Mouse (Mus musculus) adrenal gland, postnatal 10 days (tissue): ENCODE measurements at regions not wholly inside any gene's neighbourhood (a gene's known extent, or its start where the extent isn't known, plus 50 kb on each side); places are given as distances from the start of the nearest gene placed in this dataset.

Source experiments
- DNase-seq: peaks from one replicate; pipeline ENCODE4 v3.0.0; 2021; ENCODE audit warnings: mixed read lengths

DNA sequence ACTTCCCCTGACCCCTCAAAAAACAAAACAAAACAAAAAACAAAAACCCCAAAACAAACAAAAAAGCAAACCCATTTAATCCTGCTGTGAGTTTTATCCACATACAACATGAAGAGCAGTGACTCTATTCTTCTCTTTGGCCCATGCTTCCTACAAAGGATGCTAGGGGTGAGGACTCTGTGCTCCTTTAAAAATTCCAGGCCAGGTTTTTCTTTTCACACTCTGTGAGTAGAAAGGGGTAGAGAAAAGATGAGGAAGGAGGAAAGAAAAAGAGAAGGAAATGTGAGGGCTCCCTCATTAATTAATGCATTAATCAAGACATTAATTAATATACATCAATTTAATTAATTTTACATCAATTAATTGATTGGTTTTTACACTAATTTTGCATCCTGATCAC lies 82.9 kb upstream of the Phyhipl start:
- DNase-seq, result no peak

DNA sequence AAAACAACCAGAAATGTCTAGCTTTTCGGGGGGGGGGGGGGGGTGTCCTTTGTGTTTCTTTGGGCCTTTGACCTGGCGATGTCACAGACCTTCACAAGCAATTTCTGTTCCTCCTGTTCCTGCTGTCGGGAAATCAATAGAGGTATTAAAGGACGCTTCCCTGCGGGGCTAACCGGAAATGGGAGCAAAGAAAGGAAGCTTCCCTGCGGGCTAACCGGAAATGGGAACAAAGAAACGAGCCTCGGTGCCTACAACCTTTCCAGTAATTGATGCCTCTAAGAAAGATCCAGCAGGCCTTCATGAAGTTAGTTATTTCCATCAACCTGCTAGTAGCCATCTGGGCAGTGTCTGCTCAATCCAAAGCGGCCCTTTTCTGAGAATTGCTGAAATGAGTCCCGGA lies 78.2 kb upstream of the Phyhipl start:
- DNase-seq, result no peak

DNA sequence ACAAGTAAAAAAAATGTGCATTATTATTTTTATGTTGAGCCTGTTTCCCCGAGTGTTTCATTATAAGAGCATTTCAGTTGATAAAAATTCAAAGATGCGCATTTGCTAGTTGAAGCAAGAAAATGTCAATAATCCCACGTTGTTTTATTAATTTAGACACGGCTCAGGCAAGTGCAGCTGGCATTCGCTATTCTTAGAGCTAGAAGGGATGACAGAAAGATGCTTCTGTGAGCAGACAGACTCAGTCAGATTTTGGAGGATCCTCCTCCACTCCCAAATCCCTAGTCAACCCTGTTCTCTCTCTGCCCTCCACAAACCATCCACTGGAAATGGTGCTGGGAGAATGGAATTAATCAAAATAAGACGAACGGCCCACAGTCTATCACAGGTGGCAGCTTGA lies 77.7 kb upstream of the Phyhipl start:
- DNase-seq, result no peak

DNA sequence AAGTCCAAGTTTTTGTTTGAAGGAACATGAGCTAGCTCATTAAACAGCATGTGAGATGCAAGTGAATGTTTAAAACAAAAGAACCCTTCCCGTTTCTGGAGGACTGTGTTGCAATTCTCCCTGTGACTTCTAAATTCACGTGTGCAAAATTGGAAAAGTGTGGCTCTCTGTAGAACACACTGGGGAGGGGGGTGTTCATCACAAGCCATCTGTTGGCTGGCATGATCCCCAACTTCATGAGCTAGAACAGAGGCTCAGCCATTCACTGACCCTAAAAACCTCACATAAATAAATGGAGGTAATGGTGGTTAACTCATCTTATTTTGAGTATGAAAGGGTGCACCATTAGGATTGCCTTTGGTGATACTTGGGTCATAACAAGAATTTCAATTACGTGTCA lies 69.3 kb upstream of the Phyhipl start:
- no peak for DNase-seq

DNA sequence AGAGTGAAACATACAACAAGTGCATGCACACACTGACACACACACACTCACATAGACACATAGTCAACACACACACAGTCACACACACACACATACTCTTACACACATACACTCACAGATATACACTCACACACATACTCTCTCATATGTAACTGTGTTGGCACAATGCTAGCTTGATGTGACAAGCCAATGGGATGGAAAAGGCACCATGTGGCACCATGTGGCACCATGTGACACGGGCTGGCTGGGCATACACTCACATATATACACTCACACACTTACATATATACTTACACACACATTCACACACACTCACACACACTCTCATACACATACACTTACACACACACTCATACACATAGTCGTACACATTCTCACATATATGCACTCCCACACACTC lies 67.0 kb upstream of the Phyhipl start:
- DNase-seq, result no peak

DNA sequence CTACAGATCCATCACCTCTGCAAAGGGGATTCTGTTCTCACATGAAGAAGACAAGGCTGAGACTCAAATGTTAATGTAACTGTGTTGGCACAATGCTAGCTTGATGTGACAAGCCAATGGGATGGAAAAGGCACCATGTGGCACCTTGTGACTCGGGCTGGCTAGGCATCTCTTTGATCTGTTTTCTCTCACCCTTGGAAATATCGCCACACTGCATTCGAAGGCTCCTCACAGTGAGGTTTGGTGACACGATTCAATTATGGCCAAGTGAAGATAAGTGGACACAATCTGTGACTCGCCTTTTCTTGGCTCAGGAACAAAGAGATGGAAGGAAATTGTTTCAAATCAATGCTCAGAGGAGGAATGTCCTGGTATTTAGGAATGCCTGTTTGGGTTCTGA lies 66.6 kb upstream of the Phyhipl start:
- no peak for DNase-seq

DNA sequence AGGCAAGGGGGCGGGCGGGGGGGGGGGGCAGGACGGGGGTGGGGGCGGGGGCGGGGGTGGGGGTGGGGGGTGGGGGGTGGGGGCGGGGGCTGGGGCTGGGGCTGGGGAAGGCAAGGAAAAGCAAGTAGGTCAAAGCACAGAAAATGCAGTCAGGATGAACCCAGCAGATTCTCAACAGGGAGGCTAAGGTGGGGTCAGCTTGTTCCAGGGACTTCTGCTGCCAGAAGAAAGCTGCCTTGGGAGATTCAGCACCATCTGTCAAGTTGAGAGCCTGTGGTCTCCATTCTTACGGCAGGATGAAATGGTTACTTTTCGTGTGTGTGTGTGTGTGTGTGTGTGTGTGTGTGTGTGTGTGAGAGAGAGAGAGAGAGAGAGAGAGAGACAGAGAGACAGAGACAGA lies 61.7 kb upstream of the Phyhipl start:
- DNase-seq, result no peak

DNA sequence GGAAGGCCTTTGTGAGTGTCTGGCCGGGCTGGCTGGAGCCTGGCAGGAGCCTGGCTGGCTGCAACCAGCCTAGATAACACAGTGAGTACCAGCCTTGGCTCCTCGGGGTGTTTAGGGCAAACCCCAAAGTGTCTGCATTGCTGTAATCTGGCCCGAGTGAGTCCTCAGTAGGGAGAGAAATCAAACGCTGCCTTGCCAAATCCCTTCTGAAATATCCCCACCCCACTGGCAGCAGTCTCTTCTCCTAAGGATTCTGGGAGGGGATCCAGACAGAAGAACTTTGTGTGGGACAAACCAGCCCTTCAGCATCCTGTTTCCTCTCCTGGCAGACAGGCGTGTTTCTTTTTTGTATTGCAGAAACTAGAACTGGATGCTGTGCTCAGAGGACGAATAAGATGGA lies 61.3 kb upstream of the Phyhipl start:
- DNase-seq, result peak; percentile 18

DNA sequence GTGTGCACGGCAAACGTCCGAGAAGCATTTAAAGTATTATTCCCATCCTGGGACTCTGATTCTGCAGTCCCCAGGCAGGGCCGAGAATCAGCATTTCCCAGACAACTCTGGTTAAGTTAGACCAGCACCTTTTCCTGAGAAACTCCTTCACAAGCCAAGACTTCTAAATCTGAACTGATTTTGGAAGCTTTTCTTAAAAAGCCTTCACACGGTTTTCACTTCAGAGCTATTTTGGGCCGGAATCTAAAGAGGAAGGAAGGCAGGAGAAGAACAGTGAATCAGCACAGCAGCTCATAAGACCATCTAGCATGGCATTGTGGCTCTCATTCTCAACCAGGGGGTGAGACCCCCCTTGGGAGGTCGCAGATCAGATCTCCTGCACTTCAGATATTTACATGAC lies 57.5 kb upstream of the Phyhipl start:
- DNase-seq, result no peak

DNA sequence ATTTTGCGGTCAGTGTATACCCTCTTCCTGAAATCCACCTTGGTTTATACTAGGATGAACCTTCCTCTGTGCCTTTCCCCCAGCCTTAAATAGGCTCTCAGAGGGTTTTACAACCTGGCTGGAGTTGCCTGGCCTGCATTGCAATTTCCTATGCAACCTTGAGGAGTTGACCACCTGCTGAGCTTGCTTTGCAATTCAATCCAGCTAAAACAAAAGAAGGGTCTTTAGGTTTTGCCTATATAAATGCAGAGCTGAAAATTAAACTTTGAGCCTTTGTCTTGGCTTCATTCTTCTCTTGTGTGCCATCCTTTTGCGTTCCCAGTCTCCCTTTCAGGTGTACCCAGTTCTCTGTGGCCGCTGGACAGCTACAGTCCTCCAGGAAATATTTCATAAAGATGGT lies 53.0 kb upstream of the Phyhipl start:
- DNase-seq, result no peak
